Mouse (Mus musculus) embryo, embryonic 9.5 days (tissue): ENCODE measurements at regions not wholly inside any gene's neighbourhood (a gene's known extent, or its start where the extent isn't known, plus 50 kb on each side); places are given as distances from the start of the nearest gene placed in this dataset.

Source experiments
- DNase-seq: peaks from one replicate; pipeline ENCODE4 v3.0.0-alpha.2; 2017; ENCODE audit errors: extremely low spot score

- peak; percentile 83 for DNase-seq
These were observed 80.0 kb upstream of the Nrip1 start for GRCm38 (mm10) chr16:76453457-76454200.

GRCm38 (mm10) chr16:76448773-76449172, 75.1 kb upstream of the Nrip1 start:
- DNase-seq: no peak

- DNase-seq: no peak
These were observed 73.4 kb upstream of the Nrip1 start for GRCm38 (mm10) chr16:76447033-76447432.

- no peak for DNase-seq
These were observed 71.0 kb upstream of the Nrip1 start for GRCm38 (mm10) chr16:76444668-76445067.

GRCm38 (mm10) chr16:76442635-76443034, 69.0 kb upstream of the Nrip1 start:
- DNase-seq: no peak

- DNase-seq: no peak
These were observed 68.3 kb upstream of the Nrip1 start for GRCm38 (mm10) chr16:76441803-76442448.

- no peak for DNase-seq
These were observed 64.7 kb upstream of the Nrip1 start for GRCm38 (mm10) chr16:76438093-76438883.

- no peak for DNase-seq
These were observed 62.7 kb upstream of the Nrip1 start for GRCm38 (mm10) chr16:76436290-76436689.

- DNase-seq: no peak
These were observed 59.6 kb upstream of the Nrip1 start for GRCm38 (mm10) chr16:76433076-76433825.

GRCm38 (mm10) chr16:76432304-76432703, 58.7 kb upstream of the Nrip1 start:
- DNase-seq: no peak

GRCm38 (mm10) chr16:76429156-76429555, 55.5 kb upstream of the Nrip1 start:
- no peak for DNase-seq

GRCm38 (mm10) chr16:76423964-76424363, 50.3 kb upstream of the Nrip1 start:
- DNase-seq: no peak
